Mouse (Mus musculus): ENCODE results near the gene Tmem259. TPM values are rescaled to one million over a fixed set of nuclear protein-coding genes. Genes with fewer than 3 reads are reported as not detected.

The Tmem259 gene
- polyA plus RNA-seq, 1 experiment from 2014 or later, result 19.2 TPM

DNA sequence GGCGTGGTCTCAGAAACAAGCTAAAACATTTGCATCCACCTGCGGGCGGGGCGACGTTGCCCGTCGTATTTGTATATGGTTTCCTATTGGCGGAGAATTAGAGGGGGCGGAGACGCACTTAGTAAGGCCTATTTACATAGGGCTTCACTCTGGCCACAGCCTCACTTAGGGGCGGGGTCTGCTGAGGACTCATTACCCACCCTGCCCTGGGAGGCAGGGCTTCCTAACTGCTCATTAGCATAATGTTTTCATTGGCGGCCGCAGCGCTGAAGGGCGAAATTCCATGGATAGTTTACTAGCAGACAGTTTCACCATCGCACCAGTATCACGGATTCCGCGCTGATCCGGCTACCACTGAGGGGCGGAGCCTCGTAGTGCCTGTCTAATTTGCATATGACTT is 741 bp upstream of the Tmem259 start:
- Histone ChIP-seq H3K4me2 (peak overlapping the region; percentile 91), H3K9me3 (no peaks in the 10 kb centered on the region), H3K4me3 (replicated peaks) (peak overlapping the region; percentile 76), H3K36me3 (replicated peaks) (0 out of 2 replicates have a peak, but pooled peaks cover 4% of the 10 kb centered on the region), H3K9ac (peak overlapping the region; percentile 80), H3K27me3 (peaks cover 34% of the 10 kb centered on the region), H3K27ac (peak overlapping the region; percentile 94), H3K4me1 (peaks cover 63% of the 10 kb centered on the region)
- WGBS, result under 1% methylated on average over 22 of the region's 22 CpGs
- peak; percentile 94 for ATAC-seq (ENCODE audit: low FRiP score)

DNA sequence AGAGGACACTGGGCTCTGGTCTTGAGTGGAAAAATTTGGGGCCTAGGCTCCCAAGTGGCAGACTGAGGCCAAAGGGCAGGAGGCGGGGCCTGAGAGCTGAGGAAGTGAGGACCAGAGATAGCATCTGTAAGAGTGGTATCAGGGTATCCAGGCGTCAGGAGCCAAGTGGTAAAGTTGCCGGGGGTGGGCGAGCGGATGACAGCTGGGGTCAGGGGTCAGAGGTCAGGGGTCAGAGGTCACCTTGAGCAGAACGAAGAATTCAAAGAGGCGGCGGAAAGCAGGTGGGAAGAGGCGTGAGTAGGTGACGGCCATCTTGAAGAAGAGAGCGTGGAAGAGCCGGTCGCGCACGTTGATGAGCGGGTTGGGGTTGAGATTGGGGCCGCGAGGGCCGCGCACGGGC is 460 bp downstream of the Tmem259 start:
- Histone ChIP-seq H3K27me3 (peaks cover 22% of the 10 kb centered on the region), H3K4me3 (replicated peaks) (peak overlapping the region; percentile 76), H3K9me3 (no peaks in the 10 kb centered on the region), H3K4me2 (peak overlapping the region; percentile 91), H3K9ac (peak overlapping the region; percentile 80), H3K4me1 (peaks cover 59% of the 10 kb centered on the region), H3K36me3 (replicated peaks) (peaks cover 16% of the 10 kb centered on the region), H3K27ac (peak overlapping the region; percentile 94)
- 0 out of 2 replicates have a peak, but pooled peaks have one; percentile 2 for ATAC-seq (ENCODE audit: low FRiP score)
- under 1% methylated on average over 15 of the region's 21 CpGs for WGBS

GRCm38 (mm10) chr10:79983205-79983604 is 925 bp downstream of the Tmem259 start:
- peak overlapping the region; percentile 80 for H3K9ac ChIP-seq
- no peak for ATAC-seq (ENCODE audit: low FRiP score)
- H3K4me1 ChIP-seq, result peaks cover 55% of the 10 kb centered on the region
- H3K27me3 ChIP-seq, result peaks cover 18% of the 10 kb centered on the region
- WGBS, result 79% methylated on average over 5 of the region's 5 CpGs
- no peaks in the 10 kb centered on the region for H3K9me3 ChIP-seq
- peak overlapping the region; percentile 76 for H3K4me3 ChIP-seq (replicated peaks)
- peak overlapping the region; percentile 91 for H3K4me2 ChIP-seq
- H3K36me3 ChIP-seq (replicated peaks), result peaks cover 21% of the 10 kb centered on the region
- H3K27ac ChIP-seq, result peak overlapping the region; percentile 94; the same call in 1 of the 2 replicates

- WGBS, result 94% methylated on average over 22 of the region's 22 CpGs
- no peaks in the 10 kb centered on the region for H3K27me3 ChIP-seq
- ATAC-seq (ENCODE audit: low FRiP score), result no peak
- no peak overlapping the region for H3K4me3 ChIP-seq (replicated peaks)
- no peak overlapping the region for H3K9ac ChIP-seq
- peaks cover 54% of the 10 kb centered on the region for H3K36me3 ChIP-seq (replicated peaks)
- H3K9me3 ChIP-seq, result no peaks in the 10 kb centered on the region
- no peak overlapping the region for H3K4me2 ChIP-seq
- H3K27ac ChIP-seq, result no peak overlapping the region
- peaks cover 31% of the 10 kb centered on the region for H3K4me1 ChIP-seq
Observed at GRCm38 (mm10) chr10:79979401-79980155, 4.6 kb downstream of the Tmem259 start.

- Histone ChIP-seq H3K36me3 (replicated peaks) (peaks cover 60% of the 10 kb centered on the region), H3K27me3 (peaks cover 7% of the 10 kb centered on the region; the same call in 1 of the 2 replicates), H3K9me3 (no peaks in the 10 kb centered on the region), H3K9ac (no peak overlapping the region), H3K4me3 (replicated peaks) (no peak overlapping the region), H3K4me2 (no peak overlapping the region), H3K4me1 (peaks cover 24% of the 10 kb centered on the region), H3K27ac (no peak overlapping the region)
- ATAC-seq (ENCODE audit: low FRiP score), result no peak
- WGBS, result 94% methylated on average over 21 of the region's 21 CpGs
Observed at GRCm38 (mm10) chr10:79978061-79978460, 6.1 kb downstream of the Tmem259 start.

- Histone ChIP-seq H3K27me3 (peaks cover 14% of the 10 kb centered on the region), H3K4me1 (peaks cover 17% of the 10 kb centered on the region), H3K36me3 (replicated peaks) (peaks cover 60% of the 10 kb centered on the region), H3K4me2 (no peak overlapping the region), H3K9ac (peak overlapping the region; percentile 12; the same call in 1 of the 2 replicates), H3K27ac (no peak overlapping the region), H3K4me3 (replicated peaks) (0 out of 2 replicates have a peak overlapping the region, but pooled peaks have one; percentile 1), H3K9me3 (no peaks in the 10 kb centered on the region)
- no peak for ATAC-seq (ENCODE audit: low FRiP score)
- WGBS, result 81% methylated on average over 28 of the region's 28 CpGs
Observed at GRCm38 (mm10) chr10:79977324-79977723, 6.8 kb downstream of the Tmem259 start.

GRCm38 (mm10) chr10:79976722-79977107 is 7.4 kb downstream of the Tmem259 start:
- no peak overlapping the region for H3K9ac ChIP-seq
- WGBS, result 67% methylated on average over 35 of the region's 36 CpGs

GRCm38 (mm10) chr10:79976071-79976721 is 7.9 kb downstream of the Tmem259 start:
- Histone ChIP-seq H3K36me3 (replicated peaks) (peaks cover 60% of the 10 kb centered on the region), H3K4me3 (replicated peaks) (no peak overlapping the region), H3K9me3 (no peaks in the 10 kb centered on the region), H3K27me3 (peaks cover 26% of the 10 kb centered on the region), H3K4me1 (peaks cover 11% of the 10 kb centered on the region), H3K4me2 (no peak overlapping the region), H3K27ac (no peak overlapping the region), H3K9ac (no peak overlapping the region)
- no peak for ATAC-seq (ENCODE audit: low FRiP score)
- WGBS, result 88% methylated on average over 28 of the region's 28 CpGs

More at GRCm38 (mm10) chr10:79976722-79977107, 7.4 kb downstream of the Tmem259 start:
- Histone ChIP-seq H3K27me3 (peaks cover 20% of the 10 kb centered on the region), H3K36me3 (replicated peaks) (peaks cover 60% of the 10 kb centered on the region), H3K4me3 (replicated peaks) (no peak overlapping the region), H3K4me2 (no peak overlapping the region), H3K27ac (no peak overlapping the region), H3K4me1 (peaks cover 14% of the 10 kb centered on the region), H3K9me3 (no peaks in the 10 kb centered on the region)
- no peak for ATAC-seq (ENCODE audit: low FRiP score)

GRCm38 (mm10) chr10:79974668-79975067 is 9.5 kb downstream of the Tmem259 start:
- Histone ChIP-seq H3K36me3 (replicated peaks) (peaks cover 54% of the 10 kb centered on the region), H3K9ac (no peak overlapping the region), H3K4me1 (peaks cover 8% of the 10 kb centered on the region), H3K4me3 (replicated peaks) (no peak overlapping the region), H3K4me2 (no peak overlapping the region), H3K27ac (no peak overlapping the region), H3K9me3 (no peaks in the 10 kb centered on the region), H3K27me3 (peaks cover 41% of the 10 kb centered on the region)
- no peak for ATAC-seq (ENCODE audit: low FRiP score)
- 89% methylated on average over 8 of the region's 8 CpGs for WGBS

DNA sequence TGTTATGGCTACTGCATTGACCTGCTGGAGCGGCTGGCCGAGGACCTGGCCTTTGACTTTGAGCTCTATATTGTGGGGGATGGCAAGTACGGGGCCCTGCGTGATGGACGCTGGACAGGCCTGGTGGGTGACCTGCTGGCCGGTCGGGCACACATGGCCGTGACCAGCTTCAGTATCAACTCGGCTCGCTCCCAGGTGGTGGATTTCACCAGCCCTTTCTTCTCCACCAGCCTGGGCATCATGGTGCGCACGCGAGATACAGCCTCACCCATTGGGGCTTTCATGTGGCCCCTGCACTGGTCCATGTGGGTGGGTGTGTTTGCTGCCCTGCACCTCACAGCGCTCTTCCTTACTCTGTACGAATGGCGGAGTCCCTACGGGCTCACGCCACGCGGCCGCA is 10.0 kb downstream of the Tmem259 start:
- H3K9ac ChIP-seq, result no peak overlapping the region
- peaks cover 48% of the 10 kb centered on the region for H3K36me3 ChIP-seq (replicated peaks)
- no peak overlapping the region for H3K27ac ChIP-seq
- no peak overlapping the region; the same call in 1 of the 2 replicates for H3K4me3 ChIP-seq (replicated peaks)
- H3K4me2 ChIP-seq, result no peak overlapping the region
- no peak for ATAC-seq (ENCODE audit: low FRiP score)
- WGBS, result 91% methylated on average over 21 of the region's 21 CpGs
- no peaks in the 10 kb centered on the region for H3K9me3 ChIP-seq
- H3K4me1 ChIP-seq, result peaks cover 8% of the 10 kb centered on the region
- H3K27me3 ChIP-seq, result peaks cover 47% of the 10 kb centered on the region

DNA sequence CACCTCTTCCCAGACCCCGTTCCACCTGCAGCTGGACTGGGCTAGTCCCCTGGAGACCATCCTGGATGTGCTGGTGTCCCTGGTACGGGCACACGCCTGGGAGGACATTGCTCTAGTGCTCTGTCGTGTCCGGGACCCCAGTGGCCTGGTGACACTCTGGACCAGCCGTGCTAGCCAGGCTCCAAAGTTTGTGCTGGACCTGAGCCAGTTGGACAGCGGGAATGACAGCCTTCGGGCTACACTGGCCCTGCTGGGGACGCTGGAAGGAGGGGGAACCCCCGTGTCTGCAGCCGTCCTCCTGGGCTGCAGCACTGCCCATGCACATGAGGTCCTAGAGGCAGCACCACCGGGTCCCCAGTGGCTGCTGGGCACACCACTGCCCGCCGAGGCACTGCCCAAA is 11.3 kb downstream of the Tmem259 start:
- H3K36me3 ChIP-seq (replicated peaks), result peaks cover 43% of the 10 kb centered on the region
- no peak overlapping the region for H3K9ac ChIP-seq
- H3K4me3 ChIP-seq (replicated peaks), result no peak overlapping the region
- H3K27me3 ChIP-seq, result peaks cover 47% of the 10 kb centered on the region
- H3K4me2 ChIP-seq, result no peak overlapping the region
- 65% methylated on average over 14 of the region's 14 CpGs for WGBS
- H3K27ac ChIP-seq, result no peak overlapping the region
- ATAC-seq (ENCODE audit: low FRiP score), result no peak
- H3K9me3 ChIP-seq, result no peaks in the 10 kb centered on the region
- H3K4me1 ChIP-seq, result peaks cover 8% of the 10 kb centered on the region

GRCm38 (mm10) chr10:79971183-79971497 is 13.0 kb downstream of the Tmem259 start:
- peaks cover 51% of the 10 kb centered on the region for H3K27me3 ChIP-seq
- peak overlapping the region; percentile 21 for H3K9ac ChIP-seq
- no peak for ATAC-seq (ENCODE audit: low FRiP score)
- H3K4me2 ChIP-seq, result peak overlapping the region; percentile 57
- WGBS, result 3% methylated on average over 21 of the region's 21 CpGs
- no peak overlapping the region for H3K27ac ChIP-seq
- peak overlapping the region; percentile 37 for H3K4me3 ChIP-seq (replicated peaks)
- peaks cover 43% of the 10 kb centered on the region for H3K36me3 ChIP-seq (replicated peaks)
- peaks cover 8% of the 10 kb centered on the region for H3K4me1 ChIP-seq
- H3K9me3 ChIP-seq, result no peaks in the 10 kb centered on the region

Measured in forebrain, embryonic 12.5 days (tissue).